Mouse (Mus musculus): ENCODE measurements around the gene Rpl13a.

GRCm38 (mm10) chr7:45077829-45078228 is 50.7 kb downstream of the Rpl13a start:
- TF ChIP-seq CTCF (IDR thresholded peaks at IDR 0.05; ENCODE audit: low read depth) (no peak), EP300 (optimal IDR thresholded peaks at IDR 0.05) (no peak)
